Mouse (Mus musculus): ENCODE data around the gene Pde10a. TPM values are rescaled to one million over a fixed set of nuclear protein-coding genes. Genes with fewer than 3 reads are reported as not detected.

Gene Pde10a
- polyA plus RNA-seq, 1 experiment from 2014 or later = 3.3 TPM

GRCm38 (mm10) chr17:8745334-8745733 lies 220.2 kb downstream of the Pde10a start:
- DNase-seq (ENCODE audit: low spot score) = no peak

- DNase-seq (ENCODE audit: low spot score) = no peak
These were observed 224.3 kb downstream of the Pde10a start for GRCm38 (mm10) chr17:8749426-8749825.

DNA sequence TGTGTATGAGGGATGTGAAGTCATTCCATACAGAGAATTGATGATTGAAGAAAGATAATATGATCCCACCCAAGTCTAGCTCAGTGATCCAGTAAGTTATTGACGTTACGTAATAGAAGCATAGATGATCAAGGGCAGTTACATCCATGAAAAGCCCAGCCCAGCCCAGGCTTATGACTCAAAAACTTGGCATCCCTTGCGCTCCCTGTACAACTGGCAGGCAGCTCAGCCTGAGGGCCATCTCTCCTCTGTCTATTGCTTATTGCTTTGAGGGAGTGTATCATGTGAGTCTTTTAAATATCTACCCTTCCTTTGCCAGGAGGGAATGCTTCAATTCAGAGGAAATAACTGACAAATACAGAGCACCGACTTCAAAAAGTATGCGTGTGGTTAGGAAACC lies 232.4 kb downstream of the Pde10a start:
- peak; percentile 53 for DNase-seq (ENCODE audit: low spot score)

- DNase-seq (ENCODE audit: low spot score) = no peak
These were observed 238.1 kb downstream of the Pde10a start for GRCm38 (mm10) chr17:8763248-8763647.

- DNase-seq (ENCODE audit: low spot score) = no peak
These were observed 240.9 kb downstream of the Pde10a start for GRCm38 (mm10) chr17:8765987-8766576.

DNA sequence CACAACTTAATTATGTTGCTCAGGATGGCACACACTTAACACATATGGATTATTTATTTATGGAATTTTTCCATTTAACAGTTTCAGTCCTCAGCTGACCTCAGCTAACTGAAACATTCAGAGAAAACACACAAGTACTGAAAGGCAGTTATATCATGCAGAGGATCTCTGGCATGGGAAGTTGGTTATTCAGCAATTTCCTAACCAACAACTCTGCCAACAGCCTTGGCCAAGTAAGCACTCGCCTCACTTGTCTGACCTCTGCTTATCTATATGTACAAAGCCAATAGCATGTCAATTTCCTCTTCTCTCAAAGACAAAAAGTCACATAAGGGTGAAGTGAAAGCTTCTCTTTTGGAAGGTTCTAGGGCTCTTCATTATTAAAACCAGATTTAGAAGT lies 244.0 kb downstream of the Pde10a start:
- no peak for DNase-seq (ENCODE audit: low spot score)

DNA sequence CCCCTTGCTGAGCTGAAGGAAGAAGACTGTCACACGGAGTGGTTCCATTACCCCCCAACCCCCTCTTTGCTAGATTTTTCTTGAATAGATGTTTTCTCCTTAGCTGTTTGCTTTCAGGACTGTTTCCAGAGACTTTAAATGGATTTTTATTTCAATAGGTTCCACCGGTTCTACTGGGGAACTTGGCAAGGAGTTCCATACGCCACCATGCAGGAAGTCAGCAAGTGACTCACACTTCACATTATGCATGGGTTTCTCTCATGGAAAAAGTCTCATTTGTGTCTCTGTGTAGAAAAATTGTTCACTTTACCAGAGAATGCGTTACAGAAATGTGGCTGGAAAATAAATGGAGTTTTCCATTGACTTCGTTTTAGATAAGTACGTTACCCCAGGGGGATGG lies 248.2 kb downstream of the Pde10a start:
- DNase-seq (ENCODE audit: low spot score) = no peak

DNA sequence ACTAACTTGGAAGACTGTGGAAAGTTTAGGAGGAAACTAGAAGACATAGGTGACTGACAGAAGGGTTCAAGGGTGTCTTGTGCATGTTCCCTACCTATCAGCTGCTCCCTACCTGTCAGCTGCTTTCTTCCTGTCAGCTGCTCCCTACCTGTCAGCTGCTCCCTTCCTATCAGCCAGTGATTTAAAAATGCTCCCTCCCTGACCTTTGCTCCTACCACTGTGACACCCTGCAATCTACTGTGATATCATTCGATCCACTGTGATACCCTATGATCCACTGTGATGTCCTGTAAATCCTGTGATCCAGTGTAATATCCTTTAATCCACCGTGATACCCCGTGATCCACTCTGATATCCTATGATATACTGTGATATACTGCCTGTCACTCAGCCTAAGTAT lies 249.1 kb downstream of the Pde10a start:
- no peak for DNase-seq (ENCODE audit: low spot score)

- DNase-seq (ENCODE audit: low spot score) = no peak
These were observed 250.5 kb downstream of the Pde10a start for GRCm38 (mm10) chr17:8775571-8776161.

DNA sequence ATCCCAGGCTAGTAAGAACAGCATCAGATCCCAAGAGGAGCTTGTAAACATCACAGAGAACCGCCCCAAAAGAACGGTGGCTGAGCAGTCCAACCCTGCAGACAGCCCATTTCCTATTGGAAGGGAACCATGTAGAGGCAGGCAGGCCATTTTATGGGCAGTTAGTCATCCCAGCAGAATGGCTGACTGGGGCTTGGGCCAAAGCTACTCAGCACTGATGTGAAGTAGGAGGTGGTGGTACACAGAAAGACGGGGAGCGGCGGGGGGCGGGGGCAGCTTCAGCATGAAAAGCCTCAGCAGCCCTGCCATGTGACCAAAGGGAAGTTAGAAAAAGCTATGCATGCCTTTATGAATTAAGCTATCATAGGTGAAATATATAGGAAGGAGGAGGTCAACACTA lies 252.5 kb downstream of the Pde10a start:
- no peak for DNase-seq (ENCODE audit: low spot score)

- DNase-seq (ENCODE audit: low spot score) = no peak
These were observed 253.7 kb downstream of the Pde10a start for GRCm38 (mm10) chr17:8778839-8779238.

GRCm38 (mm10) chr17:8780484-8780883 lies 255.3 kb downstream of the Pde10a start:
- DNase-seq (ENCODE audit: low spot score) = no peak

GRCm38 (mm10) chr17:8781040-8781439 lies 255.9 kb downstream of the Pde10a start:
- DNase-seq (ENCODE audit: low spot score) = no peak

DNA sequence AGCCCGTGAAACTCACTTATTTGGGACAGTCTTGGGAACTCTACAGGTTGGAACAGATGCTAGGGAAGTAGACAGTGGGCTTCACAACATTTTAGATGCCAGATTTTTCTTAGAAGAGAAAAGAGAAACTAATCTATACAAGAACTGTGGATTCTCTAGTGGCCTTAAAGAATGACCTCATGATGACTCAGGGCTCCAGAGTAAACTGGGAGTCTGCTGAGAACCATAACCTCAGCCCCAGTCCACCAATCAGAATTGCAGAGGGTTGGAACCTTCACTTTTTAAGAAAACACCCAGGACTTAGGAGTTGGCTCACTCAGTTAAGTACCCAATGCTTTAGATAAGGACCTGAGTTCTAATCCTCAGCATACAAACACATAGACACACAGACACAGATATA lies 256.4 kb downstream of the Pde10a start:
- DNase-seq (ENCODE audit: low spot score) = no peak

DNA sequence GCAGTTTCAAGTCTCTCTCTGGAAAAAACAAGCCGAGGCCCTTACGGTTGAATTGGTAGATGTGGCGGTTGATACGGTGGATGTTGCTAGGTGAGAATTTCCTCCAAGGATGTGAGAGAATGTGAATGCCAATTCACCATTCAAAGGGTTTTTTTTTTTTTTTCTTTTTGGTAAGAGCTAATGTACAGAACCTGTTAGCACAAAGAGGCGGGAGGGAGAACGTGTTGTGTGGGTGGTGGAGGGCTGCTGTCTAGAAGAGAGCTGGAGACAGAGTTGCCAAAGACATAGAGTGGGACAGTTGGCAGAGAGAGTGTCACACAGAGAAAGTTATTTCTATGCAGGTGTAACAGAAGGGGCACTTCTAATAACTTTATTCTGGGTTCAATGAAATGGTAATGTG lies 260.7 kb downstream of the Pde10a start:
- DNase-seq (ENCODE audit: low spot score) = no peak

GRCm38 (mm10) chr17:8786484-8786883 lies 261.3 kb downstream of the Pde10a start:
- DNase-seq (ENCODE audit: low spot score) = no peak

DNA sequence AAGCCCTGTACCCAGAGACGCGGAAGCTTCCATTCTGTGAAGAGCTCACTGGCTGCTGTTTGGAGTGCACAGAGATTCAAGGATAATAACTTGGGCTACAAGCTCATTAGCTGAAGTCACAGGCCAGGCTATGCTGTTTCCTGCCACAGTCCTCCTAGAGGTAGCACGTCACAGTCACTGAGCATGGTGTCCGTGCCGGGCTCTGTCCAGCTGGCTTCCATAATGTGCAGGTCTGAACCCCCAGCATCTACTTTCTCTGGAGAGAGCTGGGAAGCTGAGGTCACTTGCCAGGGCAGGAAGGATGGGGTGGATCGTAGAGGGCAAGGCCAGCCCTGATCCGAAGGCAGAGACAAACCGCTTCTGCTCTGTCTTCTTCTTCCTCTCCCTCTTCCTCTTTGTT lies 262.6 kb downstream of the Pde10a start:
- DNase-seq (ENCODE audit: low spot score) = no peak

GRCm38 (mm10) chr17:8791561-8791960 lies 266.4 kb downstream of the Pde10a start:
- no peak for DNase-seq (ENCODE audit: low spot score)

DNA sequence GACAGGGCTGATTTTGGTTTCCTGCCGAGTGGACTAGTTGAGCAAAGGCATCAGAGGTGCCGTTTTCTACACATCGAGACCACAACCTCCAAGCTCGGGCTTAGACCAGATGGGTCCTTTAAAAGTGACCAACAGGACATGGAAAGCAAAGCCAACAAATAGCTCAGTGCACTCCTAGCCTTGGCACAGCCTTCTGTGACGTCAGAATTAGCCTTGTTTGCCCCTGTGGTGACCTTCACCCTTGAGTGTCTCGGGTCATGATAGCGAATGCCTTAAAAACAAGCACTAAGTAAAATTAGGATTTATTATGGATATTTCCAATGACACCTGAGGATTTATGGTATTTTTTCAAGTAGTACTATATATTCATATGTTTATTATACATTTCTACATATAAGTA lies 267.4 kb downstream of the Pde10a start:
- DNase-seq (ENCODE audit: low spot score) = no peak

DNA sequence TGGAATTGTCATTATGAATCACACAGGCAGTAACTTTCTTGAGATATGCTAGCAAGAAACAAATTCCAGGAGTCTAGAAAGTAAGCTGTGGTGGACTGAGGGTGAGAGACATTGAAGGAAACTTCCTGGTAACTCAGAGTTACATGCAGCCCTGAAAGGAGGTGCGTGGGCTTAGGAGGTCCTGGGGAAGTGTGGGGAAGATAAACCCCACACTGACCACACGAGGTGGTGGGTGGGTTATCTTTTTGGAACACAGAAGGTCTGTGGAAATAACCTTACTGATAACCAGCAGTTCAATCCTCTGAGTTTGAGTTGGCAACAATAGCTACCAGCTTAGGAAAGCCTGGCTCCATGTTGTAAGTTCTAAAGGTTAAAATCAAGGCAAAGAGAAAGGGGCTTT lies 272.5 kb downstream of the Pde10a start:
- no peak for DNase-seq (ENCODE audit: low spot score)

- DNase-seq (ENCODE audit: low spot score) = no peak
These were observed 273.5 kb downstream of the Pde10a start for GRCm38 (mm10) chr17:8798531-8799295.

DNA sequence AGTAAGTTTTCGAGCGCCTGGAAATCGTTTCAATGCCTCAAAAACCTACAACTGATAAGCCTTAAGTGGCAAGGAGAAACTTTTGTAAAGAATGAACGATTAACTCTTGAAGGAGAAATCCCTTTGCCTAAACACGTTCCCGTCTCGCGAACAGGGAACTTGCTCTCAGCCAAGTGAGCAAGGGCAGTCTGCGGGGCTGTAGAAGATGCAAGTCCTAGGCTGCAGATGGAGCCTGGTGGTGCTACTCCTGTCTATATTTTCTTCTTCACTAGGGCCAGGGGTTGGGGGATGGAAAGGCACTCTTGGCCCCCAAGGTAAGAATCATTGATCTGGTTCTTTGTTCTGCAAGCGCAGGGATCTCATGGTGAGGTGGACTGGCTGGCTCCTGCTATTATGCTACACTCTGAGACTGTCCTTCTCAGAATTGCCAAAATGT lies 274.1 kb downstream of the Pde10a start:
- DNase-seq (ENCODE audit: low spot score) = no peak

GRCm38 (mm10) chr17:8799914-8800420 lies 274.8 kb downstream of the Pde10a start:
- peak; percentile 45 for DNase-seq (ENCODE audit: low spot score)
